In genomic region chr10:24323066-24323465, GRCm38 (mm10) we compare ENCODE assay signal across 13 mouse cellular contexts.
"Had no signal": no experiment of that assay in that cellular context is flagged by ENCODE, and none has a peak within 500 bp of the region (broad histone marks: within the 10 kb centered on the region; RNA-seq: fewer than 3 reads in every experiment).

No protein-coding gene starts in this region.

- DNase-seq: cerebellum, adult 9-10 months; cerebellum, adult 9-11 months; cerebellum, postnatal 36 days; embryo, embryonic 11 days; forebrain, postnatal 0 days; gastrocnemius, adult 2 months; gastrocnemius, postnatal 10 days; gastrocnemius, postnatal 14 days; gastrocnemius, postnatal 25 days; gastrocnemius, postnatal 36 days; heart, adult 11 months; heart, adult 18-20 months; heart, adult 2 months had no signal
